Mouse (Mus musculus) macrophage (primary cell): ENCODE results near the gene Plekha5. TPM values are rescaled to one million over a fixed set of nuclear protein-coding genes. Genes with fewer than 3 reads are reported as not detected.

Experiments
- H3K27ac ChIP-seq: fragments of 350-480 bp; formaldehyde crosslinking; 2 replicates; pipeline ENCODE4 v1.9.0; 2021
- H3K36me3 ChIP-seq: fragments of 350-480 bp; formaldehyde crosslinking; 2 replicates; pipeline ENCODE4 v1.9.0; 2021; ENCODE audit errors: inconsistent target
- H3K4me3 ChIP-seq: fragments of 350-480 bp; formaldehyde crosslinking; 2 replicates; pipeline ENCODE4 v1.9.0; 2021; ENCODE audit errors: inconsistent target
- H3K79me2 ChIP-seq: fragments of 350-480 bp; formaldehyde crosslinking; 2 replicates; pipeline ENCODE4 v1.9.0; 2021; ENCODE audit errors: inconsistent target
- WGBS: methylation state at CpG from one replicate; pipeline ENCODE4 v1.1.7; 2026; ENCODE audit warnings: inconsistent platforms; ENCODE audit not compliant: missing documents; 5-methylcytosine and 5-hydroxymethylcytosine counted together
- polyA plus RNA-seq: library from polyadenylated mRNA; stranded (reverse); fragments of 250-400 nt; gene quantifications from 3 replicates; pipeline ENCODE4 v1.2.4, GENCODE M21; 2018; ENCODE audit warnings: inconsistent platforms

The Plekha5 gene
- polyA plus RNA-seq, 1 experiment from 2014 or later: 3.2 TPM

DNA sequence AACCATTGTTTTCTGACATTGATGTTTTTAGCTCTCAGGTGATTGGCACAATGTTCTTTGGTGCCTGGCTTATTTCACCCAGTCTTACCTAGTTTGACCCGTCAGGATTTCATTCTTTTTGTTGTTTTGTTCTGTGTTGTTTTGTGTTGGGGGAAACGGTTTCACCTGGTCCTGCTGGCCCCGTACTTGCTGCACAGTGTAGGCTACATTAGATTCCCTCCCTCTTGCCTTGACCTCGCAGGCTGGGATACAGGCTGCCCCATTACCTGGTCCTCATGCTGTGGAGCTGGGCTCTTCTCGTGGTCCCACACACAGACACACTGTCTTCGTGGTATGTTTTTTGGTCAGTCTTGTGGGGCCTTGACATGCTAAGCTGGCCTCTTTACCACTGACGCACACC is 20.3 kb downstream of the Plekha5 start:
- no peak overlapping the region for H3K27ac ChIP-seq
- H3K4me3 ChIP-seq: no peak overlapping the region
- H3K36me3 ChIP-seq: no peaks in the 10 kb centered on the region
- no peaks in the 10 kb centered on the region for H3K79me2 ChIP-seq
- 86% methylated on average over 7 of the region's 7 CpGs for WGBS

DNA sequence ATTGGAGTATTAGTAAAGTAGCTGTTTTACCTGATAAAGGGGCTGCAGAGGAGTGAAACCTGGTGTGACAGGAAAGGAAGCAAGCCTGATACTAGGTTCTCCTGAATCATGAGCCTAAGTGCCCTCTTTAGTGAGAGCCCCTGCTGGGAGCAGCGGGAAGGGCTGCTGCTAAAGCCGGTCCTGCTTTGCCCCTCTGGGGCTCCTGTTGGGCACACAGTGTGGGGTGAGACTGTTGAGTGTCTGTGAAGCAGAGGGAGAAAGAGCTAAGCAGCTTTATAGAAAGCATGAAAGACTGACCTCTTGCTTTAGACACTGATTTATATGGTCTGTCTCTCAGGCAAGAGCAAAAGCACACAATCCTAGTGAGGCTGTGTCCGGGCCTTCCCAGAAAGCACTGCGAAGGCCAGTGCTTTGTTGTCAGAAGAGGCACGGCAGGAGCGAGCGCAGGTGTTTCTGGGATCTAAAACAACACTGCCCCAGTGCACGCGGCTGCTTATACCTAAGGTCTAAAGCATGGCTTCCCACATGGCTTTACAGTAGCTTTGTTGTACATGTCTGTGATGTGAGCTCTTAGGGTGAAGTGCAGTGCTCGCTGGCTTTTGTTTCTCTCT is 21.1 kb downstream of the Plekha5 start:
- Histone ChIP-seq H3K79me2 (no peaks in the 10 kb centered on the region), H3K36me3 (no peaks in the 10 kb centered on the region), H3K27ac (no peak overlapping the region), H3K4me3 (no peak overlapping the region)
- 95% methylated on average over 10 of the region's 10 CpGs for WGBS

DNA sequence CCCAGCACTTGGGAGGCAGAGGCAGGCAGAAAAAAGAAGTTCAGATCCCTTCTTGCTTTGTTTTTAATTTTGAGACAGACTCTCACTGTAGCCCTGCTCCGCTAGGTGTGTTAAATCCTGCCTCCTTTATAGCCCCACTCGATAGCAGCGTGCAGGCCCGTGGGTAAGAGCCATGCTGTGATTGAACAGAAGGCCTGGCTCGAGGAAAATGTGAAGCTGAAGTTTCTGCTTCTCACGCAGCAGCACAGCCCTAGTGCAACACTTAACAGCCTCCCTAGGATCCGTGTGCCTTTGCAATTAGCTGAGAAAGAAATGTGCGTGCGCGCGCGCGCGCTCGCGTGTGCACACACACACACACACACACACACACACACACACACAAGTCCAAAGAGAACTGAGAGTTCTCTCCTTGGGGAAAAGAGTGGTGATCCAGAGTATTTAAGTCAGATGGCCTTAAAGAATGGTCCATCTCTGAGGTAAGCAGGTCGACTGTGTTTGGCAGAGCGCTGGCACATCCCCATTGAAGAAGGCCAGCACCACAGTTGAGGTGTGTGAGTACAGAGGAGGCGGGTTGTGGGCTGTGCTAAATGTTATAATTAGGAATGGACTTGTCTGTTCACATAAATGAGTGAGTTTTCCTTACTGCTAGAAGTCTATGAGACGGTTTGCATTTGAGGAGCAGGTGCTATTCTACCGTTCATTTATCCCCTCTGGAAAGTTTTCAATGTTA is 24.3 kb downstream of the Plekha5 start:
- WGBS: 91% methylated on average over 12 of the region's 21 CpGs

DNA sequence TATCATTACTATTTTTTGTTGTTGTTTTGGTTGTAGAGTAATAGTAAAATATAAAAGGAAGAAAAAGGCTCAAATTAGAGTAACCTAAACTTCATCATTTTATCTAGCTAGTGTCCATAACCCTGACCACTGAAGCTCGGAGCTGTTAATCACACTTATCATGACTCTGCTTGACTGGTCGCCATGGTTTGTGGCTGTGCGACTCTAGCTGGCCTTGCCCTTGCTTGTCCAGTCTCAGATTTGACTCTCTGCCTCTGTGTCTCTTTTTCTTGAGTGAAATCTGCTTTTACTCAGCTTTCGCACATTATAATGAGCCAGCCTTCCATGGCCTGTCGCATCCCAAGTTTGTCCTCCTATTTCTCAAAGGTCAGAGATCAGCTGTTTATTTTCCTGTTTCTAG is 26.8 kb downstream of the Plekha5 start:
- no peak overlapping the region for H3K27ac ChIP-seq
- H3K36me3 ChIP-seq: no peaks in the 10 kb centered on the region
- 93% methylated on average over 5 of the region's 5 CpGs for WGBS
- H3K4me3 ChIP-seq: no peak overlapping the region
- H3K79me2 ChIP-seq: no peaks in the 10 kb centered on the region

More for the DNA sequence above, 24.3 kb downstream of the Plekha5 start:
- no peaks in the 10 kb centered on the region for H3K36me3 ChIP-seq
- no peaks in the 10 kb centered on the region for H3K79me2 ChIP-seq
- H3K27ac ChIP-seq: no peak overlapping the region
- no peak overlapping the region for H3K4me3 ChIP-seq

DNA sequence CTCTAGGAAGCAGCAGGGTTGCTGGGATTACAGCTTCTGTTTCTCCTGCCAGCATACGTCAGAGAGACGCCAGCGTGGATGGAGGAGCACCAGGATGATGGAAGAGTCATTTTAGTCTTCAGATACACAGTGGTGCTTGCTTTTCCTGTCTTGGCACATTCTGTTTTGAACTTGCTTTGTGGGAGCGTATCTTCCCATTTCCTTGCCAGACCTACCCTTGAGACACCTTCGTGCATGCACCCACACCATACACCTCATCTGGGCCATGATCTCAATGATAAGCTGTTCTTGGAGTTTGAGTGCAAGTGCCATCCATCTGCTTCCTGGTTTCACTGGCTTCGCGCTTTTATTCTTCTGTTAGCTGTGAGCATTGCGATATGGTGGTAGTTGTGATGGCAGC is 28.9 kb downstream of the Plekha5 start:
- no peaks in the 10 kb centered on the region for H3K36me3 ChIP-seq
- no peak overlapping the region for H3K27ac ChIP-seq
- 88% methylated on average over 6 of the region's 8 CpGs for WGBS
- H3K79me2 ChIP-seq: no peaks in the 10 kb centered on the region
- H3K4me3 ChIP-seq: no peak overlapping the region

DNA sequence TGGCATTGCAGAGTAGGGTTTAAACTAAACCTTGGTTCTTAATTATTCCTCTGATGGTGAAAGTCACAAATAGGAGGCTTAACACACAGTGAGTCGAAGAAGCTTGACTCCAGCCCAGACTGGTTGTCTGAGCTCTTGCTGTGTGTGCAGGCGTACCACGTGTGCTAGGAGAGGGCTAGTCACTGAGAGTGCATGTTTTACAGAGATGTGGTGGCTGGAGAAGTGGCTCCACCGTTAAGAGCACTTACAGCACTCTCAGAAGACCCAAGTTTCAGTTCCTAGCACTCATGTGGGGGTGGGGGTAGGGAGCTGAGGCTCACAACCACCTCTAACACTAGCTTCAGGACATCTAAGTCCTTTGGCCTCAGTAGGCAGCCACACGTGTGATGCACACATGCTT is 29.6 kb downstream of the Plekha5 start:
- no peaks in the 10 kb centered on the region for H3K79me2 ChIP-seq
- no peak overlapping the region for H3K4me3 ChIP-seq
- WGBS: 80% methylated on average over 5 of the region's 5 CpGs
- H3K36me3 ChIP-seq: no peaks in the 10 kb centered on the region
- no peak overlapping the region for H3K27ac ChIP-seq

DNA sequence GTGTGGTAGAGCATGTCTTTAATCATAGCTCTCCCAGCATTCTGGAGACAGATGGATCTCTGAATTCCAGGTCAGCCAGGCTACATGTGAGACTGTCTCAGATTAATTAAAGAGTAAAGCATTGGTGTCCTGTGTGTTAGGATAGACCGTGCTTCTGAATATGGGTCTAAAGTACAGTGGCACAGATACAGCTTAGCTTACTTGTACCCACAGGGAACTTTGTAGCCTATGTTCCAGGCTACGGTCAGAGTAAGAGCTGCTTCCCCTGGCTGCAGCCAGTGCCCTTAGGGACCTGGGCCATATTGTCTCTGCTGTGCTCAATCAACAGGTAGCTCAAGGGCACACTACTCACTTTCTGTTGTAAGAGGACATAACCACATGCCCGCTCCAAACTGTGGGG is 30.5 kb downstream of the Plekha5 start:
- 97% methylated on average over 3 of the region's 3 CpGs for WGBS
- H3K27ac ChIP-seq: no peak overlapping the region
- no peak overlapping the region for H3K4me3 ChIP-seq
- no peaks in the 10 kb centered on the region for H3K36me3 ChIP-seq
- no peaks in the 10 kb centered on the region for H3K79me2 ChIP-seq

DNA sequence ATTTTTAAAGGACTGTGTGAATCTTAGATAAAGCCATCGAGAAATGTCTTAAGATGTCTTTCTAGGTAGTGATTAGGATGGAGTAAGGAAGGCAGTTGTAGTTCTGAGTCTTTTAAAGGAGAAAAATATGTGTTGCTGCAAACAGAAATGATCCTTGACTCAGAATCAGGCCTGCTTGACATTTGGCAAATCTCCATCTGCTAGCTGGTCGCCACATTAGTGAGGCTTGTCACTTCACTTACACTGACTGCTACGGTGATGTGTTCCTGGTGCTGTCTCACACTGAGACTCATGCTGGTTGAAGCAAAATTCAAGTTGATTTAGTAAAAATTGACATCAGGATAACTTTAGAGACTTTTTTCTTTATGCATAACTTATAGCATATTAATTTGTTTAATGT is 32.0 kb downstream of the Plekha5 start:
- Histone ChIP-seq H3K4me3 (no peak overlapping the region), H3K36me3 (no peaks in the 10 kb centered on the region), H3K79me2 (no peaks in the 10 kb centered on the region), H3K27ac (no peak overlapping the region)
- 97% methylated on average over 3 of the region's 3 CpGs for WGBS

DNA sequence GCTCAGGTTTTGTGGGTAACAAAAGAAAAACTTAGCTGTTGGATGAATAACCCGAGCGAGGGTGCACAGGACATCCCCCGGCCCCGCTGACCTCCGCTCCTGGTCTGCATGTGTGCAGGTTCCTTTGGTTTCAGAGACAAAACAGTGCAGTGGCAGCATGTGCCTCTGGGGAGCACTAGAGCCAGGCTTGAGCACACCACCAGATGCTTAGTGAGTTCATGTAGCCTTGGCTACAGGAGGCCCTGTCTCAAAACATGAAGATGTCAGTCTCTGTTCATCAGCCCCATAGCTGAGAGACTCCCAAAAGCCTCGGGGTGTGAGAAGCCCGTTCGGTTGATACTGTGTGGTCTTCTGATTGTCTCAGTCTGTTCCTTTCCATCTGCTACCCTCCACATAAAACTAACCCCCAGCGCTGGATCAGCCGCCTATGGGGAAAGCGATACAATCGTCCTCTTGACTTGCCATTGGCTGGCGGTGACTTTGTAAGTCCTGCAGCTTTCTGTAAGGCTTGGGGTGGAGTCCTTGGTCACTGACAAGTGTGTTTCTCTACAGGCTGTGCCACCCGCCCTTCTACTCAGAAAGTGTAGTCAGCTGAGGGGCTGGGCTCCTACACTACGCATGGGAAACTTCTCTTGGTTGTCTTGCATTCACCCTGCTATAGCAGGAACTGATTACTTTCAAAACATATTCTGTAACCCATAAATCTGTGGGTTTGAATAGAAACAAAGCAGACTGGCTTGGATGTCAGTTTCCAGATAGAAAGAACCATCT is 32.7 kb downstream of the Plekha5 start:
- Histone ChIP-seq H3K4me3 (no peak overlapping the region), H3K27ac (no peak overlapping the region), H3K79me2 (no peaks in the 10 kb centered on the region), H3K36me3 (no peaks in the 10 kb centered on the region)
- 96% methylated on average over 11 of the region's 15 CpGs for WGBS

DNA sequence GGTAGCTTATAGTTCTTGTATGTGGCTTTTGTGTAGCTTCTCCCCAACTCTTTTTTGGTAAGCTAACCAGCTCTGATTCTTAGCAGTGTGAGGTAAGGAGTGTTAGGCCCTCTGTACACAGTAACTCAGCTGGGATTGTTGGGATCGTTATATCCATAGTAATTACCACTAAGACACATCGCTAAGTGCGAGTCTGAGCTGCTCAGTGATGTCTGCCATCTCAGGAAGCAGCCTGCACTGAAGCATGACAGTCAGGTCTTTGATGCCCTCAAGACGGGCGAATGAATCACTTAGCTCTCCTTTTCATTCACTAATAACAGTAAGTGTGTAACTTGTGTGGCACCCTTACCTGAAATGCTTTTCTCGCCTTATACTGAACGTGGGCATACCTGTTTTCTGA is 36.5 kb downstream of the Plekha5 start:
- H3K4me3 ChIP-seq: no peak overlapping the region
- no peak overlapping the region for H3K27ac ChIP-seq
- no peaks in the 10 kb centered on the region for H3K79me2 ChIP-seq
- WGBS: 93% methylated on average over 7 of the region's 7 CpGs
- H3K36me3 ChIP-seq: no peaks in the 10 kb centered on the region

DNA sequence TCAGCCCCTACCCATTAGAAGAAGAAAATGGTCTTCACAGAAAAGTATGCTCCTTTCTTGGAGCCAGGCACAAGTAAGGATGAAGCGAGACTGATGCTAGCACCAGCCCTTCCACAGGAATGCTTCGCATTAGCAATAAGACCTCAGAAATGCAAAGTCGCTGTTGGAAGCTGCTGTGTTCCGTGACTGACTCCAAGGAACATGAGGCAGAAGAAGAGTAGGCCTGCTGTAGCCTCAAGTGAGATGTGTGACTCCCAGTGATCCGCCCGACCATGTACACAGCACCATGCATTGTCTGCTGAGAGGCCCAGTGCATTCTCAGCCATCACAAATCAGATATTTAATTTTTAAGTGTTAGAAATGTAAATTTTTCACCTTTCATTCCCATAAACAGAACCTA is 41.0 kb downstream of the Plekha5 start:
- Histone ChIP-seq H3K79me2 (no peaks in the 10 kb centered on the region), H3K4me3 (no peak overlapping the region), H3K27ac (no peak overlapping the region), H3K36me3 (no peaks in the 10 kb centered on the region)
- WGBS: 92% methylated on average over 6 of the region's 6 CpGs

DNA sequence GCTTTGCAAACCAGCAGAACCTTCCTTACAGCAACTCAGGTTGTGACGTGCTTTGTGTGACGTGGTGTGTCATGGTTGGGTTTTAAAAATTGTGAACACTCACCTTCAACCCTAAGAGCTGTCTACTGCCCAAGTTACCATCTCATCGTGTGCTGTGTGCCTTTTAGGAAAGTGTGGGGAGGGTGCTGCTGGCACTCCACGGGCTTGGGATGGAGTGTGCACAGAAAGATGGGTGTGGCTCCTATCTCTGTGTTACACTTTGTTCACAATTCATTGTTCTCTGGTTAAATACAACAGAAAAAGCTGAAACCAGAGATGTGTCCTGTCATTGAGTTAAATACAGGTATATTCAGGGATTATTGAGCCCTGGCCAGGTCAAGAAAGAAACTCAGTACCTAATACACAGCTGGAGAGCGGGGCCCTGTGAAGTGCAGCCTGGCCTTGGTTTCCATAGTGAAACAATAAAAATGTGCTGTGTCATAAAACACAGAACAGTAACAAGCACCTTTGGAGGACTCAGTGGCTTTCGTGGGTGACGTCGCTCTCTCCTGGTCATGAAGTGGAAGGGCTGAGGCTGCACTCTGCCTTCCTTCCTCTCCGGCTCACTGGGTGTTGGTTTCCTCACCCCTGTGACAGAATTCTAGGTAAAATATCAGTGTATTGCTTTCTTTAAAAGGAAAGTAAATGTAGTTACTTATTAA is 42.2 kb downstream of the Plekha5 start:
- Histone ChIP-seq H3K36me3 (no peaks in the 10 kb centered on the region), H3K27ac (no peak overlapping the region), H3K4me3 (no peak overlapping the region), H3K79me2 (no peaks in the 10 kb centered on the region)
- 51% methylated on average over 9 of the region's 9 CpGs for WGBS

DNA sequence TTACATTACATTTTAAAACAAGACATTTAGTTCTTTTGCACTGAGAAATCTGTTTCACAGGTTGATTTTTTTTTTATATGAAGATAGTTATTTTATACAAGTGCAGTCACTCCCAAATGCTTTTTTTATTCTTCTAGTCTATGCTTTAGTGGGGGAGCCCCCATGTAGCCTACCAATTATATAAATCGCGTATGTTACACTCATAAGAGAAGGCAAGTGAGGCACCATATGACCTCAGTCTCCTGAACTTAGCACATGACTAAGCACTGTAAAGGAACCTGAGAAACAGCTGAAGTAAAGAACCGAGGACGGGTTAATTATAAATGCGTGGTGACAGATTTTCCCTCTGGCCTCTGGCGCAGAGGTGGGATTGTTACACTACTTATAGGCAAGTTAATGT is 43.0 kb downstream of the Plekha5 start:
- Histone ChIP-seq H3K4me3 (no peak overlapping the region), H3K79me2 (no peaks in the 10 kb centered on the region), H3K27ac (no peak overlapping the region), H3K36me3 (no peaks in the 10 kb centered on the region)
- whole genome bisulfite sequencing: 74% methylated on average over 6 of the region's 6 CpGs

DNA sequence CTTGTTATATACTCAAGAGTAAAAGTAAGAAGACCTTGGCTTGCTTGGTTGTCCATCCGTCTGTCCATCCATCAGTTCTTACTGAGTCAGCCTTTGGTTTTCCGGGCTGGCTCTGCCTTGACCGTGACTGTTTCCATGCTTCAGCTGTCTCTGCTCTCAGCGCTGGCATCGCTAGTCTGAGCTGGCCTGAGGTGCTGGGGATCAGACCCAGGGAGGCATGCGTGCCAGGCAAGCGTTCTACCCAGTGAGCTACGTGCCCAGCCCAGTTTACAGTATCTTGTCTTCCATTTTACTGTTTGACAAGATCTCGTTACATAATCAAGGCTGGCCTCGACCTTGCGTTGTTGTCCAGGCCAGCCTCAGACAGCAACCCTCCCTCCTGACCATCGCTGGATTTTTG is 44.0 kb downstream of the Plekha5 start:
- Histone ChIP-seq H3K4me3 (no peak overlapping the region), H3K36me3 (no peaks in the 10 kb centered on the region), H3K27ac (no peak overlapping the region), H3K79me2 (no peaks in the 10 kb centered on the region)
- WGBS: 97% methylated on average over 12 of the region's 12 CpGs

DNA sequence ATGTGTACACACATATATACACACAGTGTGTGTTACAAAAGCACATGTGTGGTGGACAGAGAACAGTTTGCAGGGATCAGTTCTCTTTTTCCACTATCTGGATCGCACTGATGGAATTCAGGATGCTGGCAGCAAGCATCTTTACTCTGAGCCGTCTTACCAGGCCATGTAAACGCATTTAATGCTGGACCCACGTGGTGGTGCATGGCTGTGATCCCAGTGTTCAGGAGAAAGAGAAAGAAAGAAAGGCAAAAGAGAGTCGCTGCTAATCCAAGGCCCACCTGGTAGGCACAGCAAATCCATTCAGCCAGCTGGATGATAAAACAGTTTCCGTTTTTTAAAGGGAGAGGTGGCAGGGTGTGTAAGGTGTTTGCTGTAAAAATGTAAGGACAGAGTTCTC is 45.9 kb downstream of the Plekha5 start:
- 90% methylated on average over 6 of the region's 6 CpGs for WGBS
- H3K27ac ChIP-seq: no peak overlapping the region
- H3K4me3 ChIP-seq: no peak overlapping the region
- no peaks in the 10 kb centered on the region for H3K79me2 ChIP-seq
- H3K36me3 ChIP-seq: no peaks in the 10 kb centered on the region
